Mouse (Mus musculus): ENCODE results near the gene Pank3. TPM values are rescaled to one million over a fixed set of nuclear protein-coding genes. Genes with fewer than 3 reads are reported as not detected.
"Not testable (repeated sequence)": the region's sequence is repeated elsewhere in the genome, so short reads cannot be mapped to it uniquely, and the experiment has no call there.

The Pank3 gene
- total RNA-seq, 2 experiments from 2014 or later, result 32.4 to 35.4 TPM

DNA sequence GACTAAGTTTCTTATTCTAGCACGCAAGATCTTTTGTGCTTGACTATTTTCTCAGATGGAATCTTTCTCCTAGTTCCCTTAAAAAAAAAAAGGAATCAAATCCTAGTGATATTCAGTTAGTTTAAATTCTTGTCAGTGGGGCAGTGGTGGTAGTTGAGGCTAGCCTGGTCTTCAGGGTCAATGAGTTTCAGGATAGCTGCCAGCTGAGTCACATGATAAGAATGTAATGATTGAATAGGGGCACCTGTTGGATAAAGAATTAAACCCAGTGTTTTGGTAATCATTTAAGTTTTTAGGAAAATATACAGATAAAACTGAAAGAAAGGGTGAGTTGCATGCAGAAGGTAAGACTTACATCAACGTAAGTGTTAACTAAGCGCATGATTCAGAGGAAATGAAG, 6.3 kb downstream of the Pank3 start:
- DNase-seq (ENCODE audit: low spot score in 2 of 2), result no peak

DNA sequence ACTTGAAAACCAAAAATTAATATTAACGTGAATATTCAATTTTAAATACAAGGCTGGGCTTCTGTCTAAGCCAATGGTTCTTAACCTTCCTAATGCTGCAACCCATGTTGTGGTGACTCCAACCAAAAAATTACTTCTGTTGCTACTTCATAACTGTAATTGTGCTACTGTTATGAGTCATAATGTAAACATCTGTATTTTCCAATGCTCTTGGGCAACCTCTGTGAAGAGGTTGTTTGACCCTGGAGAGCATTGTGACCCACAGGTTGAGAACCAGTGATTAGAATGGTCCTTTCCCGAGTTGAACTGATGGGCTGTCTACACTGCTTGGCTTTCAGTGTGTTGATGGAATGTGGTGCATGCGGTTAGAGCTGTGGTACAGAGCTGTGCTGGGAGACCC, 7.2 kb downstream of the Pank3 start:
- DNase-seq (ENCODE audit: low spot score in 2 of 2), result no peak

DNA sequence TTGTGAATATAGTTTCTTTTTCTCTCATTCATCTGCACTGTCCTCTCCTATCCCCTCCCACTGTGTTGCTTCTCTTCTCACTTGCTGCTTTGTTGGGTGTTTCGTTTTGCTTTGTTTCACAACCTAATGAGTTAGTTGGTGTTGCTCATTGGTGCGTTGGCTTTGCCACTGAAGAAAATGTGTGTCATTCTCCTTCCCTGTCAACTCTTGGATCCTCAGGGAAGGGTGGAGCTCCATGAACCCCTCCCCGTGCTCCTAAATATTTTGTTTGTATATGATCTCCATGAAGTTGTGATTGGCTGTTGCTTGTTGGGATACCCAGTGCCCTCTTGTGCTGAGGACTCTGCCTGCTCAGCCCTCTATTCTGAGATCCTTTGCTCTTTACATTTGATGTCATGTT, 11.1 kb downstream of the Pank3 start:
- DNase-seq (ENCODE audit: low spot score in 2 of 2), result no peak

DNA sequence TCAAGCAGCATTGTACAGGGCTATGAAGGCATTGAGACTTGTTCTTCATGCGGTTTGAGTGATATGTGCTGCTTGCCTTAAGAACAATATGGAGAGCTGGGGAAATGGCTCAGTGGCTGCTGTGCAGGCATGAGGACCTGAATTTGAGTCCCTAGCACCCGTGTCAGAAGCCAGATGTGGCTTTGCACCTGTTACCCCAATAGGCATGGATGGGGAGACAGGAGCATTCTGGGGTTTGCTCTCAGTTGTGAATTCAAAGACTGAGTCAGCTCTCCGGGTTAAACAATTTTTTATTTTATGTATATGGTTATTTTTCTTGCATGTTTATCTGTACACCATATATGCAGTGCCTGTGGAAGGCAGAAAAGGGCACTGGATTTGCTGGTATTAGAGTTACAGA, 13.2 kb downstream of the Pank3 start:
- no peak for DNase-seq (ENCODE audit: low spot score in 2 of 2)

DNA sequence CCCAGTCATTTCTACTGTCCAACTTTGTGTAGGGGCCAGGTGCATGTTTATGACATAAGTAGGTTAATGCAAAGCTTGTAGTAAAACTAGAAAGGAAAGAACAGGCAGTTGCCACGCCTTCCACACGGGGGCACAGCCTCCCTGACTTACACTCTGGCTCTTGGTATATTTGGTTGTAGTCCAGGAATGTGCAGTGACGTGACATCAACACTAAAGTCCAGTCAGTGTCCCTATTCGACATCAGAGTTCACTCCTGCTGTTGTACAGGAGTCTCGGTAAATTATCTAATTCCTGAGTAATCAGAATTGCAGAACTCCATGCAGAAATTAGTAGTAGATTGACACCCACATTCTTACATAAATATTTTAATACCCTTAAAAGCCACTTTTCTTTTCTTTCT, 13.8 kb downstream of the Pank3 start:
- no peak for DNase-seq (ENCODE audit: low spot score in 2 of 2)

DNA sequence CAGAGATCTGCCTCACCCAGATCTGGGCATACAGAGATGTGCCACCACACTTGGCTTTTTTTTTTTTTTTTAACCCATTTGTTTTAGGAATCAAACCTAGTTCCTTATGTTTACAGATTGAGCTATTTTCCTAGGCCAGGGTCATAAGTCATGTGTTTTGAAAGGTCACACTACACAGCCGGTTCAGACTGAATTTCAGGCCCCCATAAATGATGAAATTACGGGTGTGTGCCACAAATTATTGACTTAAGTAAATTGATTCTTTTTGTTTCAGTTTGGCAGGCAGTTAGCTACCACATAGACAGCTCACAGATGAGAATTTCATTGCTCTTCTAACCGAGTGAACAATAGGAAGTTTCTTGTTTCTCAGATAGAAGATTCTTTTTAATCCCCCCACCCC, 14.7 kb downstream of the Pank3 start:
- no peak for DNase-seq (ENCODE audit: low spot score in 2 of 2)

DNA sequence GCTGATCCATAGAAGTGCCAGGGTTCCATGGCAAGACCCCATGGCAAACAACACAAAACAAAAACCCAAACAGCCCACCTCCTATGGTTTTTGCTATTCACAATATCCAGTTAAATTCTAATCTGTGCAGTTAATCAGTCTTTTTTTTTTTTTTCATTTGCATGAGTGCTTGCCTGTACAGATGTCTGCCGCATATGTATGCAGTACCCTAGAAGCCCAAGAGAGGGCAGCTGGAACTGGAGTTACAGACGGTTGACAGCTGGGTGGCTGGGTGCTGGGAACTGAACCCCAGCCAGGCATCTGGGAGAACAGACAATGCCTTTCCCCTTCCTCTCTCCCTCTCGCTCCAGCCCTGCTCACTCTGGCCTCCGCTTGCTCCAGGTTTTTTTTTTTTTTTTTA, 15.3 kb downstream of the Pank3 start:
- no peak for DNase-seq (ENCODE audit: low spot score in 2 of 2)

DNA sequence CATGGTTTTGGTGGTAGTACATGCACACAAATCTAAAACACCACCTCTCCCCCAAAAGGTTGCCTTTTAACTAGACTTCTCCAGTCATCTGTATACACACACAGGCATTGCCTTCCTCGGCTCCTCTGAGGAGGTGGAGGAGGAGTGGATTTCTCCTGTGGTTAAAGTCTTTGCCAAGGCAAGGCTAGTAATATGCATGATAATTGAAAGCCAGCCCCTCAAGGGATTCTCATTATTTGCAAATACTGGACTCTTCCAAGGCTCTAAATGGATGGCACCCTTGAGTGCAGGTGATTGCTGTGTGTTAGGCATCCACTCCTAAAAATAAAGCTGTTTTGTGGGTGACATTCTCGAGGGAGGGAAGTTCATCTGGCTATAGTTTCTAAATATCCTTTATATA, 19.2 kb downstream of the Pank3 start:
- no peak for DNase-seq (ENCODE audit: low spot score in 2 of 2)

DNA sequence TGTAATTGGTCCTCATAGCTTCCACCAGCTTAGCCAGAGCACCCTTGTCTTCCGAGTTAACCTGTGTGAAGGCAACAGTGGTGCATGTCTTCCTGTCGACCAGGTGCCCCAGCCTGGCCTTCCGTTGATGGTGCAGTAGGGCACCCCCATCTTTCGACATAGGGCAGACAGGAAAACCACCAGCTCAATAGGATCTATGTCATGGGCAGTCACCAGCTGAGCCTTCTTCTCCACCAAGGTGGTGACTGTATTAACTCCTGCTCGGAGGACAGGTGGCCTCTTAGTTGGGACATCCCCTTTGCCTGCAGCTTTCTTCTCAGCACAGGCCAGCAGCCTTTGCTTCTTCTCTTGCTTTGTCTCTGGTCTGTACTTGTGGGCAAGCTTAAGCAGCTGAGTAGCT, 23.5 kb downstream of the Pank3 start:
- DNase-seq (ENCODE audit: low spot score in 2 of 2), result not testable (repeated sequence)

DNA sequence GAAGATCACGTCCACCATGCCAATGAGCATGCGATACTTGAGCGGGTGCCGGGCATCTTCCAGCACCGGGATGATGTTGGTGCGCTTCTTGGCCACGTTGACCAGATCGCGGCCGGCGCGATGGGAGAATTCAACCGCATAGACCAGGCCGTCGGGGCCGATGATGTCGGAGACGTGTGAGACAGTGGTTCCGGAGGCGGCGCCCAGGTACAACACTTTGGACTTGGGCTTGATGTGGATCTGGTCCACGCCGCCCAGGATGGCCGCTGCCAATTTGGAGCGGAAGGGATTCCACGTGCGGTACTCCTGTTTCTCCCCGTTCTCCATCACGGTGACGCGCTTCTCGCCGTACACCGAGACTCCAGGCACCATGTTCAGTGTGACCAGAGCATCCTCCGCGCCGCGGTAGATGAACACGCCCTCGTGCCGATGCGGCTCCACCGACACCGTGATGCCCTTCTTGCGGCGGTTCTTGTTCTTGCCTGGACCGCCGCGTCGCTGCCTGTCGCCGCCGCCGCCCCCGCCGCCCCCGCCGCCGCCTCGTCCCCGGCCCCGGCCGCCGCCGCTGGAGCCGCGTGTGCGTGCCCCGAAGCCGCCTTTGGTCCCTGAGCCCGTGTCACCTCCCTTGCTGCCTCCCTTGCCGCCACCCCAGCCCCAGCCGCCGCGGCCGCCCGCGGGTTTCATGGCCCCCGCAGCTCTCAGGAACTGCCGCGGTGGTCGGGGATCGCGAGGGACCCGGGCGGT, 28.6 kb downstream of the Pank3 start:
- DNase-seq (ENCODE audit: low spot score in 2 of 2), result no peak

DNA sequence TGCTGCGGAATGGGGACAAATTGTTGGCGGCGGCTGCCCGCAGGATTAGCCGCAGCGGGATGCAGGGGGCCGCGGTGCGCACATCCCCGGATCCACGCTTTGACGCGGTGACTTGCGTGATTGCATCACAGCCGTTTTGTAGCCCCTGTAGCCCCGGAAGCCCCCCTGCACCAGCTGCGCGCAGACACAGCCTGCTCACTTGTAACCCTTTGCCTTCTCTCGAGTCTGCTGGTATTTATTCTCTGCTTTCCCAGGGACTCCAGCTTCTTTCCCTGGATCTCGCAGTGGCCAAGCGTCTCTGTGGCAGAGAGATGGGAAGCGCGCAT, 29.2 kb downstream of the Pank3 start:
- DNase-seq (ENCODE audit: low spot score in 2 of 2), result no peak

DNA sequence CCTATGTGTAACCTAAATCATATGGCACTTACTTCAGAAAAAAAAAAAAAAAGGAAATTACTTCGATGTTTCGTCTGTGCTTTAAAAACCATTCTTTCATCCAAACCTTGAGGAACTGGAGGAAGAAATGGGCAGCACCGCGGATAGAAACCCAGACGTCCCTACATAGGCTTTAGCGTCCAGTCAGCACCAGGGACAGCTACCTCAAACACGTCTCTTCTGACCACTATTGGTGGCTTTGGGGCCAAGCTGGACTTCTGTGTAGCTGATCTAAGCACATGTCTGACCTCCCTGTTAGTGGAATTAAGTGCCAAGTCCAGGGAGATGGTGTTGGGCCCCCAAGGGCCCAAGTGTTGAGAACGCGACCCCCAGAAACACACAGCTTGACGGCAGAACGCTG, 29.6 kb downstream of the Pank3 start, which contains the start of gene Fbll1:
TSS of gene Fbll1 (minus strand) at position 11 of the 400 bp plus-strand sequence.
- peak in 1 of 2 experiments; percentile 63 for DNase-seq (ENCODE audit: low spot score in 2 of 2)

DNA sequence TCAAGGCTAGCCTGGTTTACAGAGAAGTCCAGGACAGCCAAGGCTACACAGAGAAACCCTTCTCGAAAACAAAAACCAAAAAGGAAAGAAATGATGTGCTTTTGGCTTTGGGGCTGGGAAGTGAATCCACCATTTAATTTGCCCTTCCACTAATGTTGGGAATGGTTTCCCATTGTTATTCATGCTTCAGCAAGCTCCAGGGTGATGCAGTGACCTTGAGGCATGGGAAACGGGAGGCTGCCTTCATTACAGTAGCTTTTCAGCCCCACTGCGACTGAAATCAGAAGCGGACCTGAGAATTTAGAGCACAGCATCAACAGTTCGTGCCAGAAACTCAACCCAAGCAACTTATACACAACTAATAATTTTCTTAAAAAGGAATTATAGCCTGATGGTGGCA, 32.0 kb downstream of the Pank3 start:
- no peak for DNase-seq (ENCODE audit: low spot score in 2 of 2)

DNA sequence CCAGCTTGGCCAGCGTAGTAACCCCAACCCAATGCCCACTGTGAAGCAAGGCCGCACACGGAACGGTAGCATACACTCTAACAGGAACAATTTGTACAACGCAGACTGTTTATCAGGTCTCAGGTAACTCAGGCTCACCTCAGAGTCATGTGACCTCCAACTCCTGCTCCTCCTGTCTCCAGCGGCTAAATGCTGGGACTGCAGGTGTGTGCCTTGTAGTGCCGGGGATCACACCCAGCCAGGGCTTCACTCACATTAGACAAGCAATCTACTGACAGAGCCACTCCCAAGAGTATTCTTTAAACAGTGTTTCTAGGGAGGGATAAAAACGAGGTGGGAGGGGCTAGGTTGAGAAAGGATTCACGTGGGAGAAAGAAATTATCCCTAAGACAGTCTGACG, 42.2 kb downstream of the Pank3 start:
- no peak for DNase-seq (ENCODE audit: low spot score in 2 of 2)

DNA sequence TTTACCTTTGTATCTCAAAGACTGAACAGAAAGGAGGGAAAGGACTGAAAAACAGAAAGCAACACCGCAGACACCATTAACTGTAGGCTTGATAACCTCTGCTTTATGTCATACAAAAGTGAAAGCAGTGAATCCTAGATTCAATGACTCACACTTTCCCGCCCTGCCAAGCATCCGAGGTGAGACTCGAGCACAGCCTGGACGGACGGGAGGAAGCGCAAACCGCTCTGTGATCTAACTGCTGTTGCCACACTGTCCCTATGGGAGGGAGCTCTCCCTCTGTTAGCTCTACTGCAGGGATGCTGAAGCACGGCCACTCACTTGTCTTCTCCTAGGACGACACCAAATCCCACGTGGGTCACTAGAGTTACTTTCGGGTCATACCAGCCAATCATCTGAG, 47.0 kb downstream of the Pank3 start:
- no peak for DNase-seq (ENCODE audit: low spot score in 2 of 2)

DNA sequence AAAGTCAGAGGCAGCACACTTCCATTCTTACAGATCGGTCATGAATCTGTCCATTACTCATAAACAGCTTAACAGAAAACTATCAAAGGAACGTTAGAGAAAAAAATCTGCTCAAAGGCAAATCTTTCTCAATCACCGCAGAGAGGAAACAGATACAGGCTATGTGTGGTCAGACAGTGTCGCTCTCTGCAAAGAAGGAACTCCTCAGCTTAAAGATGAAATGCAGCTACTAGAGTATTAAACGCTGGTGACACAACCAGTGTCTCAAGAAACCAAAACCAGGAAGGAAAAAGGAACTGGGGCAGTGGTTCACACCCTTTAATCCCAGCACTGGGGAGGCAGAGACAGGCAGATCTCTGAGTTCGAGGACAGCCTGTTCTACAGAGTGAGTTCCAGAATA, 58.4 kb downstream of the Pank3 start:
- DNase-seq (ENCODE audit: low spot score in 2 of 2), result no peak

DNA sequence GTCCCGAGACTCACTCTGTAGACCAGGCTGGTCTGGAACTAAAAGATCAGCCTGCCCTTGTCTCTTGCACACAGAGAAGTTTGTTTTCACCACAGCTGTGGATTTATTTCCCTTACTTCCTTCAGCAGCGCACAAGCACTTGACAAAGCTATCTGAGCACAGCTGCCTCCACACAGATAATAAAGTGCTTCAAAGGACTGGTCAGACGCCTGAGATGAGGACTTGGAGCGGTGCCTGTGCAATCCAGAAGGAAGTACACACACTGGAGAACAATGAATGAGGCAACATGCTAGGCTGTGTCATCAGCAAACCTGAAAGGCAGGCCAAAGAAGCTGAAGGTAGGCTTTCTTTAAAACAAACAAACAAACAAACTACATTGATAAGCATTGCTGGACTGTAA, 62.9 kb downstream of the Pank3 start:
- DNase-seq (ENCODE audit: low spot score in 2 of 2), result no peak

DNA sequence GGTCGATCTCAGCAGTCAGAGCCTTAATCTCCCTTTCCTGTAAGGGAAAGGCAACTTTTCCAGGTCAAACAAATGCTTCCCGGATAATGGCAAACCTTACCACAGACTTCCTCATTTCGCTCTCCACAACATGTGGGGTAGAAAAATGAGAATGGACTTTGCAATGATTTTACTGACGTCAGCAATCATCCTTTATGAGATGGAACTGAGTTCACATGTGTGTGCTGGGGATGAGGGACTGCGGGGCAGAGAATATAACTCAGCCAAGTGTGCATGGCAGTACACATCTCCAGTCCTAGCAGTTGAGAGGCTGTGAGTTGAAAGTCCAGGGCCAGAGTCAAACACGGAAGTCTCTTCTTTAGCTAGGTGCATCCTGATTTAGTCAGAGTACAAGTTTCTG, 64.0 kb downstream of the Pank3 start:
- no peak for DNase-seq (ENCODE audit: low spot score in 2 of 2)

DNA sequence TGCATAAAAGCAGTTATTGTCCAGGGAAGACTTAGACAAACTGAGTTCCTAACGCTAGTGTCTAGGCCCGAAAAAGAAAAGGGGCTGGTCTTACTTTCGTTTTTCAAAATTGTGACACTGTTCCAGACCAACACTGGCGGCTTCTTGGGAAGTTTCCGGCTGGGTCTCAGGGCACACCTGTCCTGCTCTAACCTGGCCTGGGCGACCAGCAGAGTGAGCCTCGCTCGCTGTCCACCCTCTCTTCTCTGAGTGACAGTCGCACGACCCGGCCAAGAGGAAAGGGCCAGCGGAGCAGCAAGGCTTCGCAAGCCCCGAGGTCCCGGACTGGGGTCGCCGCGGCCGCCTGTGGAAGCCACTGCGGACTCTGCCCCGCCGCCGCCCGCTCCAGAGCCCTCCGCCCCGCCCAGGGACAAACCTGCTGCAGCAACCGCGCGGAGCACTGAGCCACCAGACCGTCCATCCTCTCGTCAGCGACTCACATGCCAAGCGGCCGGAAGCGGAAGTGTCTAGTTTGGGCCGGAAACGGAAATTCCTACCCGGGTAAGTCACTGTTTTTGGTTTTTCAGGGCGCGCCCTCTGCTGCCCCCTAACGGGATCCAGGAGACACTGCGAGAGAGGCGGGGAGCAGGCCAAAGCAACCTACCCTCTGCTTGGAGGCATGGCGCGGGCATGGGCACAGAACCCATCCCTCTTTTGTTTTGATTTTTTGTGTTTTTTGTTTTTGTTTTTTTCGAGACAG, 64.9 kb downstream of the Pank3 start, which contains the start of gene Rars:
TSS of gene Rars (minus strand) at position 485 of the 739 bp plus-strand sequence.
- peak; percentile 84 to 91 for DNase-seq (ENCODE audit: low spot score in 2 of 2)

DNA sequence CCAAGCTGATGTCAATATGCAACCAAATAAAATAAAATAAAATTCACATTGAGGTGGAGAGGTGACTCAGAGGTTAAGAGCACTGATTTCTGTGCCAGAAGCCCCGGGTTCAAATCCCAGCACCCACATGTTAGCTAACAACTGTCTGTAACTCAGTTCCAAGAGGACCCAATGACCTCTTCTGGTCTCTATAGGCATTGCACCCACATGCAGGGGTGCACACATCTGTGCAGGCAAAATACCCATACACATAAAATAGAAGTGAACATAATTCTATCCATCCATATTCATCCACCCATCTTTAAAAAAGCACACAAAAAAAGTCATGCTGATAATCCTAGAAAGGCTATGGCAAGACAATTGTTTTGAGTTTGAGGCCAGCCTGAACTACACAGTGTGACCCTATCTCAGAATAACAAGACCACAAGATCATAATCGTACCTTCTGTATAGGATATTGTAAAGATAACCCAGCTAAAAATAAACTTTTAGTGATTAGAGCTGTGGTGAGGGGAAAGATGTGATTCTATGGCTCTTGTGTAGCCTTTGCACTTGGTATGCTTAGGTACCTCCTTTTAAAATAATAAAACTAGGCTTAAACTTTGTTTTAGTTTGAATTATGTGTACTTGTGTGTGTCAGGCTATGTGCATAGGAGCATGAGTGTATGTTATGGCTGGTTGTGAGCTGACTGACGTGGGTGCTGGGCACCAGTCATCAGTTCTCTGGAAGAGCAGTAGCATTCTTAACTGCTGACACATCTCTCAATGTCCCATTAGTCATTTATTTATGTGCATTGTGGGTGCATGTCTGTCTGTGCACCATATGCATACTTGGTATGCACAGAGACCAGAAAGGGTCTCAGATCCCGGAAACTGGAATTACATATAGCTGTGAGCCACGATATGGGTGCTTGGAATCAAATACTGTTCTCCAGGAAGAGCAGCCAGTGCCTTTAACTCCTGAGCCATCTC, 68.2 kb downstream of the Pank3 start:
- no peak for DNase-seq (ENCODE audit: low spot score in 2 of 2)

All from gastrocnemius, postnatal 4 days (tissue).